Mouse (Mus musculus) T-helper 17 cell (primary cell): ENCODE results near the gene Slc13a4.

ENCODE experiments used
- in situ Hi-C, 2 experiments: fragments of 300-600 bp; cut with MboI, MseI; formaldehyde crosslinking; loops; 1 replicate in 1 of 2; 2 replicates in 1 of 2; pipeline ENCODE4 v1.15.1; 2025; ENCODE audit warnings: high pct_unique_total_duplicates in 2 of 2

Gene Slc13a4

GRCm38 (mm10) chr6:35308037-35308436, at the start of gene Slc13a4:
Slc13a4 (minus strand) TSS chr6:35308131.
- in situ Hi-C loops, result no loop called here

GRCm38 (mm10) chr6:35355320-35355719, 47.4 kb upstream of the Slc13a4 start:
- in situ Hi-C loops, result no loop called here

GRCm38 (mm10) chr6:35354622-35354998, 46.7 kb upstream of the Slc13a4 start:
- in situ Hi-C loops, result no loop called here

GRCm38 (mm10) chr6:35353846-35354621, 46.1 kb upstream of the Slc13a4 start:
- in situ Hi-C loops, result no loop called here

- in situ Hi-C loops, result no loop called here
These were observed 45.5 kb upstream of the Slc13a4 start for GRCm38 (mm10) chr6:35353416-35353815.

GRCm38 (mm10) chr6:35352867-35353266, 44.9 kb upstream of the Slc13a4 start:
- in situ Hi-C loops, result no loop called here

- in situ Hi-C loops, result no loop called here
These were observed 43.9 kb upstream of the Slc13a4 start for GRCm38 (mm10) chr6:35351826-35352225.

DNA sequence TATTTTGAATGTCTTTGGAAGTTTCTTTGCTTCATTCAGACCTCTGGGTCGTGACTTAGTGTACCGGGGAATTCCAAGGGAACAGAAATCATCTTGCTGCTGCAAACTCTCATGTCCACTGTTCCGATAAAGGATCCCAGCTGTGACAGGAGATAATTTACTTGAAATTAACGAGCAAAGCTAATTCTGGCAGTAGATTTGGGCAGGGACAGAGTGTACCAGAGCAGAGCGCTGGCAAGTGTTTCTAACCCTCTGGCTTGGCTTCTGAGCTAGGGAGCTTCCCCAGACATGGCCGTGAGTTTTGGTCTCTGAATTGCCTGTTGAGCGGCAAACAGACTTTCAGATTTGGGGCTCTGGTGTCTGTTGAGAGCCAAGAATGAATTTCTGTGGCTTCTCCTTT, 41.9 kb upstream of the Slc13a4 start:
- in situ Hi-C loops, result no loop called here

DNA sequence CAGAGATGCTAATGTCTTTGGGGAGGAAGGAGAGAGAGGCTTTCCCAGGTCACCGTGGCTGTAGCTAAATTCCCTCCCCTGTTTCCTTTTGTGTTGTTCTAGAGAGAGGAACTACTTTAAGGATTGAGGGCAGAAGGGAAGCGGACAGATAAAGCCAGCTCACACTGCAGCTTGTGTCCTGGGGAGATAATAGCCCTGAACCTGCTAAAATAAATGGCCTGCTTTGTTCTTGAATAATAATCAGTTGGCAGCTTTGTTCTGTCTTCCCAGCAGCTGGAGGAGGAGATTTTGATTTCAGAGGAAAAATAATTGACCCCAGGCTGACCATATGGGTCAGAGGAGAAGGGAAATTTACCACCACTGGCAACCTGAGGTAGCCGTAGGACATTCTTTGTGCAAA, 30.7 kb upstream of the Slc13a4 start:
- in situ Hi-C loops, result no loop called here

- in situ Hi-C loops, result no loop called here
These were observed 29.9 kb upstream of the Slc13a4 start for GRCm38 (mm10) chr6:35337836-35338235.

GRCm38 (mm10) chr6:35335452-35335851, 27.5 kb upstream of the Slc13a4 start:
- in situ Hi-C loops, result no loop called here

DNA sequence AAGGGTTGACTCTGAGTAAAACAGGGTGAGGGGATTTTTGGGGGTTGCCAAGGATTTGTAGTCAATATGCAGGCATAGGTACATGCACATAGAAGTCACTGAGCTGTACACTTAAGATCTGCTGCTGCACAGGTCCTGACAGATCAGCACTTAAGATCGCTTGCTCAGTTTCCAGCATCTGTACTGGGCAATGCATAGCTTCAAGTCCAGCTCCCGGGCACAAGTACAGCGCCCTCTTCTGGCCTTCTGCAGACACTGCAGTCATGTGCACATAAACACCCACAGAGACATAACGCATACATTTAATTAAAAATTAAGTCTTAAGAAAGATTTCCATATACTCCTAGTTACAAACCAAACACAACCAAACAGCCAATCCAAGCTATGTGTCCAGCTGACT, 26.3 kb upstream of the Slc13a4 start:
- in situ Hi-C loops, result loop anchor here (5.0 kb wide), 1 partner anchor 52 kb away; no protein-coding TSS in a partner anchor

DNA sequence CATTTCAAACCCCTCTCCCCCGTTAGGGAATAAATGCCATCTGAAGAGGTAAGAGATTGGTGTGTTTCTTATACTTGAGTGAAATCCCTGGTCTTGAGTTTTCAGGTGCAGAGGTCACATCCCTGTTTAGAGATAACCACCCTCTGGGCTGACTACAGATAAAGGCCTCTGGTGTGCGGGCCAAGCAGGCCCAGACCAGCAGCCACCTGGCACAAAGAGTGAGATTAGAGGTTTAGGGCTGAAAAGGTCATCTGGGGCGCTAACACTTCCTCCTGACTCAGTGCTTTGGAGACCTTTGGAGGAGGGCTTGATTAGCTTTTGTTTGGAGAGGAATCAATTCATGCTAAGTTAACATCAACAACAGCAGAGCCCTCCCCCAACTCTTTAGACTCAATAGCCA, 25.7 kb upstream of the Slc13a4 start:
- in situ Hi-C loops, result loop anchor here (5.0 kb wide), 1 partner anchor 51 kb away; no protein-coding TSS in a partner anchor

- in situ Hi-C loops, result loop anchor here (5.0 kb wide), 1 partner anchor 49 kb away; no protein-coding TSS in a partner anchor
These were observed 22.9 kb upstream of the Slc13a4 start for GRCm38 (mm10) chr6:35330834-35331233.

- in situ Hi-C loops, result loop anchor here (5.0 kb wide), 1 partner anchor 48 kb away; no protein-coding TSS in a partner anchor
These were observed 22.0 kb upstream of the Slc13a4 start for GRCm38 (mm10) chr6:35329956-35330355.

DNA sequence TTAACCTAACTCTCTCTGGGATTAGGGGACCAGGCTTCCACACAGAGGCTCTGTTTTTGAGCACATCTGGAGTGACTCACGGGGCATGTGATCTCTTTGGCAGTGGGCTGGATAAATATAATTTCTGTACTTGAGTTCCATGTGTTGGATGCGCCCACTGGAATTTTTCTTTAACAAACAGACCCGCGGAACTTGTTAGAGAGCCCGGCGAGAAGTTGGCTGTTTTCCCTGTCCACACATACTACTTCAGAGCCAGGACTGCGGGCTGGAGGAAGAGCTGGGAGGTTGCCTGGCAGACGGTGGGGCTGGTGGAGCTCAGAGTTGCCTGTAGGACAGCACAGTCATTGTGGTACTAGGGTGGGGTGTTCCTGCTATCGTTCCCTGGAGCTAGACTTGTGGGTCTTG, 18.2 kb upstream of the Slc13a4 start, which contains the start of gene Fam180a:
Fam180a (minus strand) TSS at position 31 of the 405 bp plus-strand sequence.
- in situ Hi-C loops, result no loop called here

- in situ Hi-C loops, result no loop called here
These were observed 16.4 kb upstream of the Slc13a4 start for GRCm38 (mm10) chr6:35324306-35324705.

DNA sequence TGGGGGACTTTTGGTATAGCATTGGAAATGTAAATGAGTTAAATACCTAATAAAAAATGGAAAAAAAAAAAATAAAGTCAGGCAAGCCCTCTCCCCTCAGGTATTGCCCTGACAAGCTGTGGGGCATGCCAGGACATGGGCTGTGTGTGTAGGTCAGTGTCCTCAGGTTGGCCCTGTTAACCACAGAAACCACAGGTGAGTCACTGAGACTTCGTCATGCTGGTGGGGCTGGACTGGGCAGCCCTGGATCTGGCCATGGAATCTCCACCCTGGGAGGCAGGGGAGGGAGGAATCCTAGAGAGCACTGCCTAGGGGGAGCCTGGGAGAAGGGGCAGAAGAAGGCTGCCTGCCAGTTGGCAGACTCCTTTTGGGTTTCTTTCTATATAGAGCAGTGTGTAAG, 15.1 kb upstream of the Slc13a4 start:
- in situ Hi-C loops, result no loop called here

DNA sequence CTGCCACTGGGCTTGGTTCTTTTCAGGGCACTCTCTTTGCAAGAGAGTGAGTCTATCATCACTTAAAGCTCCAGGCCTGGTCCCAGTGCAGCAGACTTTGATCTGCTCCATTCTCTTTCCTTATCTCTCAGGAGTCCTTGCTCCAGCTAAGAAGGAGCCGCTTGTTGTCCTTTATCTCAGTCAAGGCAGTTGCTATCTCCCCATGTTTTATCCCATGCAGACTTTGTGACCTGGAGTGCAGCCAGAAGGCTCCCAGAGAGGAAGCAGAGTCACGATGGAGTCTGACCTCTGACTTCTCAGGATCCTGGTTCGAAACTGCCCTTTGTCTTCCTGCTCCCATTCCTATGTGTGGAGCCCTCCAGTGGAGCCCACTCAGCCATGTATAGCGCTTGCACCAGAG, 13.2 kb upstream of the Slc13a4 start:
- in situ Hi-C loops, result no loop called here

- in situ Hi-C loops, result loop anchor here (5.0 kb wide), 1 partner anchor 47 kb away; no protein-coding TSS in a partner anchor
These were observed 11.9 kb upstream of the Slc13a4 start for GRCm38 (mm10) chr6:35319850-35320249.

DNA sequence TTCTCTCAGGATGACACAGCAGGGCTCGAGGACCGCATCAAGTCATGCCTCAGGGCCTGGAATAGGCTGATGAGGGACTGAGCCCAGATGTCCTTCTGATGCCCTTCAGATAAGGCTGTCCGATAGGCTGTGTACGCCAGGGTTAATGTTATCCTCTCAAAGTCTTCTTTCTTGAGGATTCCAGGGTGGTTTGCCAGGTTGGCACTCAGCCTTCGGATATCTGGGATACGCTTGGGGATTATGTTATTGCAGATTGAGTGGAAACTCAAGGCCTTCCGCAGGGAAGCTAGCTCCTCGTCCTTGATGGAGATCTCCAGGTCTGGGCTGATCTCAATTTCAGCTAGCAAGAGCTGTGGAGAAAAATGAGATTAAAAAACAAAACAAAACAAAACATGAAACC, 5.6 kb upstream of the Slc13a4 start:
- in situ Hi-C loops, result no loop called here

DNA sequence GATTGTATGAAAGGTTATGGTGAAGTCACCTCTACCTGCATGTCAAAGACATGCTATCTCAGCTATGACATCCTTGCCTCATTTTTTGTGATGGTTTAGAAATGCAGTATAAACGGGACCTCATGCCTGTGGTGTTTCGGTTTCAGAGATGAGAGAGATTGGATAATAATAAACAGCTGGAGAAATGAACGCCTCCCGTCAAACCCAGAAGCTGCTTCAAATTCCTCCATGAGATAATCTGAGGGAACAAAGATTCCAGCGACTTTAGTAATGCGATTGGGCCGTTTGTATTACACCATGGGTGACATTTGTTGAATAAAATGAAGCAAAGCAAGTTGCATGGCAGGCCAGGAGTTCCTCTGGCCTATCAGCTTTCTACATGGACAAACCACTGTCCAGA, 1.5 kb upstream of the Slc13a4 start:
- in situ Hi-C loops, result no loop called here

GRCm38 (mm10) chr6:35307136-35307535, 795 bp downstream of the Slc13a4 start:
- in situ Hi-C loops, result no loop called here
